Mouse (Mus musculus) intestine, embryonic 16.5 days (tissue): ENCODE data around the gene Fkbp11. TPM values are rescaled to one million over a fixed set of nuclear protein-coding genes. Genes with fewer than 3 reads are reported as not detected.
A peak's percentile ranks its signal among the peaks of the same experiment; 100 is the strongest.

Experiments
- ATAC-seq: fragments of 200-750 bp; cut with Nextera tagmentation; 2 replicates; pipeline ENCODE4 v1.8.0; 2017; ENCODE audit warnings: moderate TSS enrichment, moderate library complexity
- H3K27ac ChIP-seq: fragments of 300-500 bp; sonication (generic); 2 replicates; pipeline ENCODE4 v1.5.1; 2014; ENCODE audit warnings: mild to moderate bottlenecking, low read length
- H3K27me3 ChIP-seq: fragments of 300-500 bp; sonication (generic); replicated peaks from 2 replicates; pipeline ENCODE4 v1.6.1; 2014; ENCODE audit warnings: low read length, control low read depth, mixed read lengths; ENCODE audit not compliant: control insufficient read depth, insufficient read depth
- H3K36me3 ChIP-seq: fragments of 300-500 bp; sonication (generic); 2 replicates; pipeline ENCODE4 v1.6.1; 2014; ENCODE audit warnings: low read length, control low read depth; ENCODE audit not compliant: control insufficient read depth, insufficient read depth
- H3K4me1 ChIP-seq: fragments of 300-500 bp; sonication (generic); 2 replicates; pipeline ENCODE4 v1.6.1; 2014; ENCODE audit warnings: low read length, control low read depth, mixed read lengths; ENCODE audit not compliant: control insufficient read depth, insufficient read depth
- H3K4me2 ChIP-seq: fragments of 300-500 bp; sonication (generic); 2 replicates; pipeline ENCODE4 v1.6.1; 2014; ENCODE audit warnings: low read depth, low read length, control low read depth
- H3K4me3 ChIP-seq: fragments of 300-500 bp; sonication (generic); 2 replicates; pipeline ENCODE4 v1.5.1; 2014; ENCODE audit warnings: mild to moderate bottlenecking, low read length
- H3K9ac ChIP-seq: fragments of 300-500 bp; sonication (generic); 2 replicates; pipeline ENCODE4 v1.6.1; 2014; ENCODE audit warnings: low read depth, low read length
- H3K9me3 ChIP-seq: fragments of 300-500 bp; sonication (generic); 2 replicates; pipeline ENCODE4 v1.6.1; 2016; ENCODE audit warnings: low read length, control low read depth; ENCODE audit not compliant: control insufficient read depth
- WGBS: fragments of 180-500 bp; shearing (Covaris S2); extraction: QIAGEN DNeasy Blood & Tissue Kit; methylation state at CpG from one replicate; pipeline ENCODE4 v1.1.7; 2014; 5-methylcytosine and 5-hydroxymethylcytosine counted together
- polyA plus RNA-seq: library from polyadenylated mRNA; unstranded; fragments of >200 nt; fragmentation: Nextera tagmentation; extraction: Ambion mirVana; gene quantifications from 2 replicates; pipeline ENCODE4 v1.2.1, GENCODE M21; 2015

The Fkbp11 gene
- polyA plus RNA-seq, 1 experiment from 2014 or later: 96.8 TPM

GRCm38 (mm10) chr15:98714230-98714652, 13.8 kb downstream of the Fkbp11 start:
- H3K27ac ChIP-seq: no peak overlapping the region
- no peak overlapping the region for H3K4me2 ChIP-seq
- no peak overlapping the region for H3K9ac ChIP-seq
- no peaks in the 10 kb centered on the region for H3K27me3 ChIP-seq
- no peaks in the 10 kb centered on the region for H3K36me3 ChIP-seq
- H3K4me1 ChIP-seq: no peaks in the 10 kb centered on the region
- no peaks in the 10 kb centered on the region for H3K9me3 ChIP-seq
- H3K4me3 ChIP-seq: no peak overlapping the region
- 56% methylated on average over 5 of the region's 5 CpGs for WGBS
- ATAC-seq: peak; percentile 56; the same call in 1 of the 2 replicates

- WGBS: 12% methylated on average over 9 of the region's 9 CpGs
- H3K9me3 ChIP-seq: no peaks in the 10 kb centered on the region
- no peak overlapping the region for H3K4me2 ChIP-seq
- no peak overlapping the region for H3K9ac ChIP-seq
- H3K4me1 ChIP-seq: no peaks in the 10 kb centered on the region
- no peak overlapping the region for H3K4me3 ChIP-seq
- ATAC-seq: no peak
- no peaks in the 10 kb centered on the region for H3K27me3 ChIP-seq
- no peak overlapping the region for H3K27ac ChIP-seq
- H3K36me3 ChIP-seq: no peaks in the 10 kb centered on the region
Measured at GRCm38 (mm10) chr15:98710442-98710841, 17.6 kb downstream of the Fkbp11 start.

- 20% methylated on average over 16 of the region's 16 CpGs for WGBS
- H3K4me3 ChIP-seq: peak within 1 kb of the TSS; percentile 36
- peak; percentile 67; the same call in 1 of the 2 replicates for ATAC-seq
- H3K4me1 ChIP-seq: no peaks in the 10 kb centered on the region
- H3K36me3 ChIP-seq: no peaks in the 10 kb centered on the region
- H3K27me3 ChIP-seq: 0 out of 2 replicates have a peak, but pooled peaks cover 3% of the 10 kb centered on the region
- H3K9me3 ChIP-seq: no peaks in the 10 kb centered on the region
- H3K4me2 ChIP-seq: peak within 1 kb of the TSS; percentile 54
- peak within 1 kb of the TSS; percentile 26; the same call in 1 of the 2 replicates for H3K9ac ChIP-seq
- no peak within 1 kb of the TSS for H3K27ac ChIP-seq
Measured at GRCm38 (mm10) chr15:98707766-98708372, 20.1 kb downstream of the Fkbp11 start, which contains the start of gene Ccdc65. Ccdc65 (plus strand) TSS chr15:98708207.

GRCm38 (mm10) chr15:98704312-98704711, 23.7 kb downstream of the Fkbp11 start:
- Histone ChIP-seq H3K27ac (no peak overlapping the region), H3K9me3 (no peaks in the 10 kb centered on the region), H3K36me3 (no peaks in the 10 kb centered on the region), H3K4me1 (peaks cover 5% of the 10 kb centered on the region), H3K4me2 (no peak overlapping the region), H3K4me3 (no peak overlapping the region), H3K9ac (no peak overlapping the region), H3K27me3 (peaks cover 23% of the 10 kb centered on the region)
- 54% methylated on average over 9 of the region's 9 CpGs for WGBS
- no peak for ATAC-seq

GRCm38 (mm10) chr15:98699190-98700105, 28.6 kb downstream of the Fkbp11 start:
- Histone ChIP-seq H3K4me1 (peaks cover 5% of the 10 kb centered on the region), H3K9ac (peak overlapping the region; percentile 47; the same call in 1 of the 2 replicates), H3K36me3 (no peaks in the 10 kb centered on the region), H3K27me3 (peaks cover 21% of the 10 kb centered on the region), H3K27ac (no peak overlapping the region), H3K9me3 (no peaks in the 10 kb centered on the region), H3K4me2 (peak overlapping the region; percentile 58), H3K4me3 (peak overlapping the region; percentile 33)
- ATAC-seq: peak; percentile 83
- 6% methylated on average over 40 of the region's 40 CpGs for WGBS

GRCm38 (mm10) chr15:98696216-98696615, 31.8 kb downstream of the Fkbp11 start:
- ATAC-seq: no peak
- Histone ChIP-seq H3K4me1 (peaks cover 5% of the 10 kb centered on the region), H3K4me2 (no peak overlapping the region), H3K27me3 (peaks cover 15% of the 10 kb centered on the region), H3K36me3 (no peaks in the 10 kb centered on the region), H3K9ac (no peak overlapping the region), H3K27ac (no peak overlapping the region), H3K9me3 (no peaks in the 10 kb centered on the region), H3K4me3 (no peak overlapping the region)
- WGBS: 49% methylated on average over 8 of the region's 8 CpGs

GRCm38 (mm10) chr15:98695726-98696125, 32.3 kb downstream of the Fkbp11 start:
- no peak overlapping the region for H3K4me3 ChIP-seq
- ATAC-seq: no peak
- H3K4me1 ChIP-seq: peaks cover 5% of the 10 kb centered on the region
- H3K27me3 ChIP-seq: peaks cover 10% of the 10 kb centered on the region
- H3K9me3 ChIP-seq: no peaks in the 10 kb centered on the region
- H3K36me3 ChIP-seq: no peaks in the 10 kb centered on the region
- 39% methylated on average over 9 of the region's 9 CpGs for WGBS
- no peak overlapping the region for H3K27ac ChIP-seq
- no peak overlapping the region for H3K9ac ChIP-seq
- H3K4me2 ChIP-seq: no peak overlapping the region

- no peaks in the 10 kb centered on the region for H3K4me1 ChIP-seq
- no peaks in the 10 kb centered on the region for H3K36me3 ChIP-seq
- no peaks in the 10 kb centered on the region; the same call in 1 of the 2 replicates for H3K27me3 ChIP-seq
- H3K9me3 ChIP-seq: no peaks in the 10 kb centered on the region
- H3K27ac ChIP-seq: no peak overlapping the region
- no peak overlapping the region for H3K9ac ChIP-seq
- WGBS: 31% methylated on average over 11 of the region's 11 CpGs
- no peak overlapping the region for H3K4me2 ChIP-seq
- ATAC-seq: peak; percentile 52
- no peak overlapping the region for H3K4me3 ChIP-seq
Measured at GRCm38 (mm10) chr15:98692171-98692715, 35.8 kb downstream of the Fkbp11 start.

- ATAC-seq: no peak
- Histone ChIP-seq H3K4me3 (no peak overlapping the region), H3K27me3 (no peaks in the 10 kb centered on the region; the same call in 1 of the 2 replicates), H3K4me2 (no peak overlapping the region), H3K4me1 (no peaks in the 10 kb centered on the region), H3K27ac (no peak overlapping the region), H3K9ac (no peak overlapping the region), H3K36me3 (no peaks in the 10 kb centered on the region), H3K9me3 (no peaks in the 10 kb centered on the region)
- WGBS: 49% methylated on average over 7 of the region's 7 CpGs
Measured at GRCm38 (mm10) chr15:98691486-98692147, 36.4 kb downstream of the Fkbp11 start.
